Mouse (Mus musculus) adrenal gland, postnatal 10 days (tissue): ENCODE results near the gene Ifrd1. TPM values are rescaled to one million over a fixed set of nuclear protein-coding genes. Genes with fewer than 3 reads are reported as not detected.

Experiments used
- DNase-seq: peaks from one replicate; pipeline ENCODE4 v3.0.0; 2021; ENCODE audit warnings: mixed read lengths
- total RNA-seq, 2 experiments: library from RNA; stranded (reverse); gene quantifications; 2 replicates each; pipeline ENCODE4 v1.2.3; 2021

Gene Ifrd1
- total RNA-seq, 2 experiments from 2014 or later, result 143 to 154 TPM

DNA sequence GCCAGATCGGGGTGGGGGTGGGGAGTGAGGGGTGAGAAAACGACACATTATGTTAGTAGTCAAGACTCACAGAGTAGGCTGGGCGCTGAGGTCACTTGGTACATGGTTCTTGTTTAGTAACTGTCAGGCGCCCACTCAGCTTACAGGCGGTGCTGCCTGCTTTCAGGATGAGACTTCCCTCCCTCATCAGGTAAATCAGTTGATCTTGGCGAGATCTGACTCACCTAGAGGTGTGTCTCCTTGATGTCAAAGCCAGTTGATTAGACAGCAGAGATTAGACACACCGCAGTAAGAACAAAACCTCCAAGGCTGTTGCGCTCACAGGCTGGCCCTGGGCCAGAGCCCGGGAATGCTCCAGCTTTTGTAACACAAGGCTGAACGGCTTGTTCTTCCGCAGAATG lies 4.5 kb downstream of the Ifrd1 start:
- peak; percentile 91 for DNase-seq

DNA sequence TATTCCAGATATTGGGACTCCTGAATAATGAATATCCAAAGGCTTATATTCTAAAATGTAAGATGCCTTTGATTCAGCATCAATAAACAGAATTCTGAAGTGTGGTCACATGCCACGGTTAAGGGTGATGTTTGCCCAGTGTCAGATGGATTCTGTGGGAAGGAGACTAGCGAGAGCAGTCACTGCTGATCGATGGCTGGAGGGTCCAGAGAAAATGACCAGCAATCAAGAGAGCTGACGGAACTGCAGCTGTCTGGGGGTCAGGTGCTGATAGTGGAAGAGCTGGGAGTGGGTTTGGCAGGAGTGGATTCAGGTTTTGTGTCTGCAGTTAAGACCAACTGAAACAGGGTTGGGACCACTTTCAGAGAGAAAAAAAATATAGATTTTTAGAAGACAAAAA lies 5.1 kb downstream of the Ifrd1 start:
- DNase-seq, result no peak

DNA sequence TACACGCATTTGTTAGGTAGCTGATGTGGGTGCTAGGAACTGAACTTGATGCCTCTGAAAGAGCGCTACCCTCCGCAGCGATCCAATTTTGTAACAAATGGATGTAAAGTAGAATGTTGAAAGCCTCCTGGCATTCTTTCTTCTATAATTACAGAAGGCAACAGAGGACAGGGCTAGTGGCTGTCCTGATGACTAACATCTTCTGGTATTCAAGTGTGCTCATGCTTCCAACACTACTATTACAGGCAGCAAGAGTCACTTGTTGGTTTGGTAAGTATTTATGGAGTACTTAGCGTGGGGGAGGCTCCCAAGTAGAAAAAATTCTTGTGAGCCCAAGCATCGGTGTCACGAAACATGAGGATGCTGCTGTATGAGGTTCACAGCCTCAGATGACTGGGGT lies 9.1 kb downstream of the Ifrd1 start:
- no peak for DNase-seq

DNA sequence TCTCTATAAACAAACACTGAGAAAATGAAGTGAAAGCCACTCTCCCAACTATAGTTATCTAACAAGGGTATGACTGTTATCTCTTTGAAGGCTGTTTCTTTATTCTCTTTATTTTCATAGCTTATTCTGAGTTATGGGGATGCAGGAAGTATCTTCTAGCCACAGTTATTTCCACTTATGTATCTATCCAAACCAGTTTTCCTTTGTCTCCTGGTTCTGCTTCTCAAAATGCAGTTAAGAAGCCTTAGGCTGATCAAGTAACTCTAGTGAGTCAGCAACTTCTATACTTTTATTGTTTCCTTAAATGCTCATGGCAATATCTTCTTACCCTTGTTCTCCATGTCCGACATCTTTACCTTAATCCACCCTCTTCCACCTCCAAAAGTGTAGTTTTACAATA lies 16.1 kb downstream of the Ifrd1 start:
- no peak for DNase-seq

DNA sequence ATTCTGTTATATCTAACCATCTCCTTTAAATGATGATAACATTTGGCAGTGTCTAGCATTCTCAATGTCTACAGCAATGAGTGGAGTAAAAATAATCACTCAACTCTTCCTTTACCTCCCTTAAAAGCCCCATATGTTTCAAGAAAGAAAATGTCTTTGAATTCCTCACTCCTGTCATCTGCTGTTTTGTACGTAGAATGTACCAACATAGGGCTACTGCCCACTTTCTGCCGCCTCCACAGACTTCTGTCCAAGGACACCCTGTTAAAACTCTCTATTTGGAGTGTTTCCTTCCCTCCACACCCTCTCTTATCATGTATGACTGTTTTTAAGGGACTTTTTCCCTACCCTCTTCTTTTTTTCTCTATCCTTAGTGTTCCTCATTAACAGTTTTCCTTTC lies 16.7 kb downstream of the Ifrd1 start:
- DNase-seq, result no peak

DNA sequence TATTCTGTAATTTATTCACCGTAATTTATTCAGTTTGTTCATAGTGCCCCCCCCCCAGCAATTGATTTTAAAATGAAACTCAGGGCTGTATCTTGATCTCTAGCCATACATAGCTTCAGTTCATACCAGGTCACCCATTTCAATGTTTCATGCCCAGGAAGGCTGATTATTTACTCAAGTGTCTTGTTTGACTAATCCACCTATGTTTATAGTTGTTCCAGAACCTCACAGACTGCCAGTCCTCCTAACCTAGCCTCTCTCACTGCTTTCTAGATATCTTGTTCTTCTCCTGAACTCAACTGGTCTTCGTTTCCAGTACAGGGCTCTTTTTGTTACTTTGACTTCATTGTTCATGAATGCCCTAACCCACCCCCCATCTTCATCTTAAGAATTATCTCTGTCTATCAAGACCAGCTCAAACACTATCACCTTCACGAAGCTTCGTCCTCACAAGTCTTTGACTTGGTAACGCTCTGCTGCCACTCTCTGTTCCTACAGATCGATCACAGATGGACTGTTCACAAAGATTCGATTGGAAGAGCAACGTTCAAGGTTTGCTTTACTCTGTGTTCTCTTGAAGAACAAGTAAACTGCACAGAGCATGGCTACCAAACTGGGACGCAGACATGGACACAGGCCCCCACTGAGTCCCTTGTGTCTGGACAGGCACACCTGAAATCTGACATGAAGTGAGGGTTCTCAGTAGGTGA lies 24.0 kb downstream of the Ifrd1 start:
- DNase-seq, result no peak

DNA sequence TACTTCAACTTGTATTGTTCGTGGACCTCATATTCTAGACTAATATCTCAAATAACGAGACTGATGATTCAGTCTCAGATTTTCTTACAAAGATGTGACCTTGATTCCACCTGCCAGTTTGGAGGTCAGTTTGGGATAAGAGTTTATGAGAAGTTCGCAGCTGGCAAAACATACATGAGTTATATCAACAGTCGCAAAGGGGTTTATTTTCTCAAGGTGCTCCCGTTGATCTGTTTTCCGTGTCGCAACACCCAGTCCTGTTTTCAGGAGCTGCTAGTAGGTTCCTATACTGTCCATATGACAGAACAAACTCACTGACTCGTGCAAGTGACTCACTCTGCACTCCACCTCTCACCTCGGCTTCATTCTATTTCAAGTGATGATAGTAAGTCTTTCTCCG lies 24.6 kb downstream of the Ifrd1 start:
- peak; percentile 27 for DNase-seq

DNA sequence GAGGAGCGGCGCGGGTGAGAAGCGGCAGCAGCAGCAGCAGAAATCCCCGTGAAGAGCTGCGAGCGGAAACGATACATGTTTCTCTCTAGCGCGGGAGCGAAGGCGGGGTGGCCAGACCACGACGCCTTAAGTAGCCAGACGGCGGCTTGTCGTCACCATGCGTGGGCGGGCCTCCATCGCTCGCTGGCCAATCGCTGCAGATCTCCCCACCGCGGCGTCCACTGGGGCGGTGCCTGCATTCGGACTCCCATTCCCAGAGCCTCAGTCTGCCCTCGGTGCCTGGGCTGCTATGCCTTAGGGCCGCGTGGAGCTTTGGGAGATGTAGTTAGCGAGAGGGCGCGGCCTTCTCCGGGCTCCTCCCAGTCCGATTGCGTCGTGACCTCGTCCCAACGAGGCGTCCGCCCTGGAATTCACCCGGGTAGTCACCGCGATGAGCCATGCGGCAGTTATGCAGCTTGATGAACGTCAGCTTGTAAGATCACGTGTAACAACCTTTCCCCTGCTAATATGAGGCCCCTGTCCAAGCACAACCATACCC lies 25.2 kb downstream of the Ifrd1 start:
- DNase-seq, result peak; percentile 99

DNA sequence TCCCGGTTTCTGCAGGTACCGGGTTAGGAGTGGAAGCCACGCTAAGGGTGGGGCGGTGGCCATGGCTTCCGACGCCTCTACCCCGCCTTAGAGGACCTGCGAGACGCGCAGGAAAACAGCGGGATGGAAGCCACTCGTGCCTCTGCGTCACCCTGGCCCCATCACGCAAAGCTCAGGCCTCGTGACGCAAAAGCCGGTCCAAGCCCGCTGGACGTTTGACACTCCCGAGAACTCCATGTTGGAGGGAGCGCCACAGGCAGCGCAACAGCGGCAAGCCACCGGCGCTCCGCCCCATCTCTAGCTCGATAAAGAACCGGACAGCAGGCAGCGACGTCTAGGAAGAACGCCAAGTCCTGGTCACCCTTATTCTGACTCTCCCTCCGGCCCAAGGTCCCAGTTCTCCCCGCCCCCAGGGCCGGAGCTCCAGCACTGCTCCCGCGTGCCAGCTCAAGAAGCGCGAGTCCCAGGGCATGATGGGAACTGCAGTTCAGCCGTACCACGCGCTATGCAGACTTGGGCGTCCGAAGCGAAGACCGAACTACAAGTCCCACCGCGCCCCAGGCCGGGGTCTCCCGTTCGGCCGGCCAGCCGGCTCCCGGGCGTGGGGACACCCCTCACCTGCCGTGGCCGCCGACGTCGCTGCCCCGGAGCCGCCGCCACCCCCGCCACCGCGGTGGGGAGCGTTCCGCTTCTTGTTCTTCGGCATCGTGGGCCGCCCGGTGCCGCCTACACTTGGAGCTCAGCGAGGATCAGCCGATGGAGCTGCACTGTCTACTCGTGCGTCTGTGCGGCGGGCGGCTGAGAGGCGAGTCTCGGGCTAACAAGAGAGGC lies 25.8 kb downstream of the Ifrd1 start:
- DNase-seq, result peak; percentile 96

DNA sequence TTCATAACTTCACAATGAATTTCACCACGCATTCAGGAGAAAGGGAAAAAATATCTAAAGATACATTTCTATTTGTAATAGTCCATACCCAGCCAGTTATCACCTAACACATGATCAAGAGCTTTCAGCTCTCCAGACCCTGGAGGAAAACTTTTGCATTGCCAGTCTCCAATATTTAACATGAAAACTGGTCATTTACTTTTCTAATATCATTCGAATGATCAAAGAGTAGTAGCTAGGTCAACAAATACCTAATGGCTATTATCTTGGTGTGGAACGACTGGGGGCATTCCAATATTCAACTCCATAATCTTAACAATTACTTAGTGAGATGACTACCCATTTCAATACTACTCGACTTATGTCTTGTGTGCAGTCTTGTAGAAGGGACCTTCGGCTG lies 26.7 kb downstream of the Ifrd1 start:
- DNase-seq, result no peak

DNA sequence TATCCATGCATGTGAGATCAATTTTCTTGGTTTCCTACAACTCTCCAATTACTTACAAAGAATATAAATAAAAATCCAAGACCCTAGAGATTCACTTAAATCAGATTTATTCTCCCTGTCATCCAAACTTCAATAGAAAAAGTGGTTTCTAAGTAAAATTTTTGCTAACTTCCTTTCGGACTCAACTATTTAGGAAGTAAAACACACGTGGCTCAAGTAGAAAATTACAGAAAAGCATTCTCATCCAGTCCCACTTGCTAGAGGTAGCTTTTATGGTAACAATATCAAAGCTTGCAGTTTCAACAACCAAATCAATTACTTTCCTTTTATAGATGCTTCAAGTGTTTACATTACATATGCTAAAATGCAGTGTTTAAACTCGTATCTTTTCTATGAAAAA lies 27.4 kb downstream of the Ifrd1 start:
- DNase-seq, result no peak

DNA sequence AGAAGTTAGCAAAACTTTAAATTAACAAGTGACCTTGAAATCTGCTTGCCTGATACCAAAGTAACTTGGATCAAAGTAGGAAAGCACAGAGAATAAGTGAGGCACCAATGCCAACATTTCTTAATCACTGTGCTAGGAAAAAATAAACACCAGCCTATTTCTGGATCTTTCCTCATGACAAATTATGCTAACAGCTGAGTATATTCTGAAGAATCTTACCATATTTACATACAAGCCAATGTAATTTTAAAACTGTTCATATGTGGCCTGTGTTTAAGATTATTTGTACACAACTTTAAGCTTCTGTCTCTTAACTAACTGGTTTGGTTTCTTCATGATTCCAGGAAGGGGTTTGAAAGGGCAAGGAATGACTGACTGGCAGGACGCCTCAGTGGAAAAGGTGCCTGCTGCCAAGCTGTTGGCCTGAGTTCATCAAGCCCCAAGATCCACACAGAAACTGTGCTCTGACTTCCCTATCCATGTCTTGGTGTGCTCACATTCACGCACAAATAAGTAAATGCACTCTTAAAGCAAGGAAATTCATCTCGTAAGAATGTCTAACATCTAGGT lies 28.2 kb downstream of the Ifrd1 start:
- peak; percentile 72 for DNase-seq

DNA sequence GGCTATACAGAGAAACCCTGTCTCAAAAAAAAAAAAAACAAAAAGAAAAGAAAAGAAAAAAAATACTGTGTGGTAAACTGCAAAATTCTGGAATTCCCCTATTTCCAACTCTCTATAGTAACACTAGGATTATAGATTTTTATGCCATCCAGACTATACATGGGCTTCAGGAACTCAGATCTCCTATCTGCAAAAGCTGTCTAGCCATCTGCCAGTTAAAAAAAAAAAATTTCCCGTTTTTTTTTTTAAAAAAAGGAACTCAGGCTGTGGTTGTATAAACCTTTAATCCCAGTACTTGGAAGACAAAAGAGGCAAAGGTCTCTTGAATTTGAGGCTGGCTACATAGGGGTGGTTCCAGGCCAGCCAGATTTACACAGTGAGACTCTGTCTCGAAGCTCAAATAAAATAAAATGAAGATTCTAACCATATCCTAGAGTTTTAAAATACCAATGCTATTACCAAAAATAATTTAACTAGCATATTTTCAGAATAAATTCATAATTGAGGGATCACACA lies 29.8 kb downstream of the Ifrd1 start:
- DNase-seq, result no peak

DNA sequence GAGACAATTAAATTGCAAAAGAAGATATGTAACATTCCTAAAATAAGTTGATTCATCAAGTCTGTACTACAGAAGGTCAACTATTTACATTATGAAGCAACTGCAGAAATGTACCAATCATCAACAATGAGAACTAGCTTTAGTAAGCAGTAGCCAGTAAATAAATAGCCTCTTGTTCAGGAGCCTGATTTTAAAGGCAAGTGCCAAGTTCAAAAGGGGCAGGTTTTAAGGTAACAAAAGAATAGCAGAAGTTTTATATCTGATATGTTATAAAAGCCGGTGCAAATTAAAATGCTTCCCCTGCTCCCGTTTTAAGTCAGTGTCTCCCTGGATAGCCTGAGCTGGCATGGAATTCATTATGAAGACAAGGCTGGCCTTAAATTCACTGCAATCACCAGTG lies 30.5 kb downstream of the Ifrd1 start:
- DNase-seq, result no peak

DNA sequence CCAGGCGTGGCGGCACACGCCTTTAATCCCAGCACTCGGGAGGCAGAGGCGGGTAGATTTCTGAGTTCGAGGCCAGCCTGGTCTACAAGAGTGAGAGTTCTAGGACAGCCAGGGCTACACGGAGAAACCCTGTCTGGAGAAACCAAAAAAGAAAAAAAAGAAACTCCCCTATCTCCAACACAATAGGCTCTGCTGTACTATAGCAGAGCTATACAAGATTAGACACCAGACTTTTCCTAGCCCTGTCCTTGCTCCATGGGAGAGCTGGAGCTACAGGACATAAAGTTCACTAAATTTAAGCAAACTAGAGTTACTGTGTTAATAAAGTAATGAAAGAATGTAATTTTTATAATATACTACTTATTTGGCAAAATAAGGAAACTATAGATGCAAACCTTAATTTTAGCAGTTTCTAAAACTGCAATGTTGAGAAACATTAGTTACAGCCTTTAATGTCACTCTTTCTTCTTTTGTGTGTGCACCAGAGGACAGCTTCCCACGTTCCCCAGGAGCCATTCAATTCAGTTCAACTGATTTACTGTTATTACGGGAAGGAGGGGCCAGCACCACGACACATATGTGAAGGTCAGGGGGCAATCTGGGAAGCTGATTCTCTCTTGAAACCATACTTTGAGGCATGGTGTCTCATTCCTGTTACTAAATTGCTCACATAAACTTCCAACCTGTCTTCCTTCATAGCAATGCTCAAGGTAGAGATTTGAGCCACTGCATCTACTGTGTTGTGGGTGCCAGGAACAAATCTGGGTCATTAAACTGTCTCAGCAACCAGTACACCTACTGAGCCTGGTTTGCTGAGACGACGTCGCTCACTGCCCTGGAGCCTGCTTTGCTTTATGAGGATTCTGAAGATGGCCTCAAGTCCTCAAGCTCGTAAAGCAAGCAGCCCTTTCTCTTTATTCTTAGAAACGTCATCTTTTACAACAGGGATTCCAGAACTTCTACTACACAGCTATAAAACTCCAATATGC lies 33.1 kb downstream of the Ifrd1 start:
- no peak for DNase-seq

DNA sequence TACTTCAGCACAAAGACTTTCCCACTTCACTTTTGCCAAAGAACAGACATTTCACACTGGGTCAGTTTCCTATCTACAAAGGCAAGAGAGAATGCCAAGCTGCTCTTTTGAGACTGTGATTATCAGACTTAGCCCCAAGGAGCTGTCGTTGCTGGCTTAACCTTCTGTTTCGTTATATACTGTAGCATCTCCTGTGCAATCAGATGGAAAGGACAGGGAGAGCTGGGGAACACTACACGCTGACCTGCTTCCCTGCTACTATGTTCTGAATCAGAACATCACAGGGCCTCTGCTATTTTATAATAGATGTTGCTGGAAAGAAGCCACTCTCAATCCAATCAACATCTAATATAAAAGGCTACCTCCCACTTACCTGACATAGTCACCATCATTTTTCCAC lies 39.3 kb downstream of the Ifrd1 start:
- DNase-seq, result no peak

DNA sequence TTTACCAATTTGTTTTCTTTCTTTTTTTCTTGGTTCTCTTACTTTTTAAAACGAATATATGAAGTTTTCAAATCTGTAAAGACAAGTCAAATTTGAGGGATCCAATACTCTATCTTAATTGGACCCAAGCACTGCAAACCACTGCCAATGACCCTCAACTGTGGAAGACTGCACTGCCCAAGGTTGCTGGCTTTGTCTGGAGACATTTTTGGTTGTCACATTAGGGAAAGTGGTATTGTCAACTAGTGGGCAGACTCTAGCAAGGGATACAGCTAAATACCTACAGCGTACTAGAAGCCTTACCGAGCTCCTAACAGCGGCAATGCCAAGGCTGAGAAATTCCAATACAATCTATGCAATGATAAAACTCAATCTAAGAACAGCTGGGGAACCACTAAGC lies 40.4 kb downstream of the Ifrd1 start:
- DNase-seq, result no peak

DNA sequence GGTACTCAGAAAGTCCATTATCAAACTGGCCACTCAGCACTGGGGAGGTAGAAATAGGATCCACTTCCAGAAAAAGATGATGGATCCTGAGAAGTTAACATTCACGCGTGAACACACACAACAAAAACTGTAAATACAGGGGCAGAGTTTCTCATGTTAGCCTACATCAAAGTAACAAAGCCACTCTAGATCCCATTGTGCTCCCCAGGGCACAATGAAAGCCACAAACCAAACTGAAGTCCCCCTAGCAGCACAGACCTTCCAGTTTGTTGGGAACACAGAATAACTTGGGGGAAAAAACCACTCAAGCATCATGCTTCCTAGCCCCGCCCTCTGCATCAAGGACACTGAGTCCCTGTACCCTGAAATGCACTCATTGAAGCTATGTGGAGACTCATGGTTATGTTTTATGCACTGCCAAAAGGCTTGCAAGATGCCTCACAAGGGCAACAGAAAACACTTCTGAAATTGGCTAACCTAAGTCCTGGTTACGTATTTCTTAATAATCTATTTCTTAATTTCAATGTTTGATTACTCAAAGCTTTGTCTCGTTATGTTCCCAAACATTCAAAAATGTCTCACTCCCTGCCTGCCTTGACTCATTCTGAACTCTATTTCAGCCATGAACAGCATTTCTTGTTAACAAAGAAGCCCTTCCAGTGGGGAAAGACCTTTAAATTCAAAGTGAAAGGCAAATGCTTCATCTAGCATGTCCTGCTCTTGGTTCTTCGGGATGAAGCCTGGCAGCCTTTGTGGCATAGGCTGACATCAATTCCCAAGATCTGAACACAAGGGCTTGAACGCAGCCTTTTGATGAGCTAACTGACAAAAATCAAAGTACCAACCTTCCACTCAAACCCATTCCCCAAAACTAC lies 45.9 kb downstream of the Ifrd1 start:
- peak; percentile 41 for DNase-seq

DNA sequence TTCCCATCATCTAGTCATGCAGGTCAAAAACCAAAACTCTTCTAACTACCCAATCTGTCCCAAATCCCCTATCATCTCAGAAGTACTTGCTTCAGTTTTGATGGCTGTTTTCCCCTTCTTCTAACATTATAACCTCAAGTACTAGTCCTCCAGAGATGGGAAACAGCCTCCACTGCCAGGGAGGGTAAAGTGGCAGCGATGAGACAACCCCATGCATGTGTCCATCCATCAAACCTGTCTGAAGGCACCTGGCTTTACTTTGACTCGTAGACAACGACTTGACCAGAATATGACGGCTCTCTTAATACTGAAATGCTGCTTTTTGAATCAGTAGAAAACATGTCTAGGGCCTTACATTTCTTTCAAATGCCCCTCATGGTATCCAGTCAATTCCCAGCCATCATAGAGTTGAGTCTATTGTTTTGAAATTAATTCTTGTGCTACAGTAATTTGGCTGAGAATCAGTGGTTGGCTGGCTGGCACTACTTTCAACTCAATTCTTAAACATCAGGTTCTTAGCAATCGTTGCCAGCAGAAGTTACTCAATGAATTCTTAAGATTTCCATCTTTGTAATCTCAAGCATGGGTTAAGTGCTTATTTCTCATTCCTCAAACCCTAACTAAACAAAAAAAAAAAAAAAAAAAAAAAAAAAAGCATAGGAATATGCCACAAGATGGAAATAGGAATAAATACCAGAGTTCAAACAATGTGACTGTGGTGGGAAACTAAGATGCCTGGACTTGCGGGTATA lies 47.6 kb downstream of the Ifrd1 start:
- no peak for DNase-seq
